Comparison of ENCODE assay signal across 8 mouse cellular contexts in genomic region chr17:24960135-24960851, GRCm38 (mm10). TPM values are rescaled to one million over a fixed set of nuclear protein-coding genes. Genes with fewer than 3 reads are reported as not detected.
DNase-seq lines count a peak whose midpoint lies in the region; ATAC-seq lines count a peak whose summit lies in the region.

Gene Jpt2, minus strand, starts transcription at chr17:24960689.

- H3K36me3 ChIP-seq in hindbrain, embryonic 15.5 days: peaks cover 43% of the 10 kb centered on the region

- H3K4me3 ChIP-seq in hindbrain, embryonic 15.5 days: peak within 1 kb of the TSS; percentile 70

- H3K4me1 ChIP-seq in hindbrain, embryonic 15.5 days (replicated peaks): peaks cover 18% of the 10 kb centered on the region

- H3K27ac ChIP-seq in hindbrain, embryonic 15.5 days (replicated peaks): peak within 1 kb of the TSS; percentile 86

- H3K9me3 ChIP-seq in hindbrain, embryonic 15.5 days: no peaks in the 10 kb centered on the region

- peak; percentile 100 for ATAC-seq in hindbrain, embryonic 15.5 days (ENCODE audit: low FRiP score, low read depth)

- peak within 1 kb of the TSS; percentile 60 for H3K4me2 ChIP-seq in hindbrain, embryonic 15.5 days

- no peaks in the 10 kb centered on the region for H3K27me3 ChIP-seq in hindbrain, embryonic 15.5 days

- under 1% methylated on average over 47 of the region's 59 CpGs for WGBS in hindbrain, embryonic 15.5 days

- peak; percentile 96 for DNase-seq in T-cell, adult 2 months (ENCODE audit: low spot score)
- DNase-seq in cerebellum, postnatal 14 days: peak; percentile 99
- peak; percentile 95 for DNase-seq in frontal cortex, postnatal 14 days (ENCODE audit: low spot score in 2 of 2)
- peak; percentile 95 for DNase-seq in left cerebral cortex, adult 11 months (ENCODE audit: low spot score)
- DNase-seq in lung, postnatal 36 days: peak; percentile 99
- DNase-seq in retina, embryonic 14.5 days (ENCODE audit: low spot score): peak; percentile 98
- peak; percentile 97 for DNase-seq in thymus, postnatal 36 days

- H3K9ac ChIP-seq in hindbrain, embryonic 15.5 days: peak within 1 kb of the TSS; percentile 69

RNA-seq across cellular contexts. Expression of gene Jpt2, which starts in this region (rescaled TPM):
- polyA plus RNA-seq in hindbrain, embryonic 15.5 days (2015; fragmentation: Nextera tagmentation; extraction: Ambion mirVana): 101 and 112 TPM in 2 replicates

Comparison
In these comparisons a context has a peak if more than half of its experiments do, and no peak if none do; other contexts are left out.
1. Peak in every context shown above with its lines: DNase-seq, ATAC-seq, H3K4me3 ChIP-seq and H3K27ac ChIP-seq.